Mouse (Mus musculus): Measurements from ENCODE around the gene Tbc1d1.

- TF ChIP-seq EP300 (IDR thresholded peaks at IDR 0.05; ENCODE audit: low read depth) (no peak), CTCF (IDR thresholded peaks at IDR 0.05; ENCODE audit: low read depth) (no peak)
These were observed 38.9 kb upstream of the Tbc1d1 start for GRCm38 (mm10) chr5:64117191-64117590.
